Mouse (Mus musculus) lung, postnatal 4 days (tissue): ENCODE measurements at regions not wholly inside any gene's neighbourhood (a gene's known extent, or its start where the extent isn't known, plus 50 kb on each side); places are given as distances from the start of the nearest gene placed in this dataset.

ENCODE experiments used
- DNase-seq, 2 experiments: peaks; one replicate each; pipeline ENCODE4 v3.0.0; 2021

- no peak for DNase-seq
Observed at GRCm38 (mm10) chr6:143547406-143547903, 380.4 kb downstream of the Etnk1 start.

GRCm38 (mm10) chr6:143554946-143555345 lies 387.9 kb downstream of the Etnk1 start:
- no peak for DNase-seq

- DNase-seq, result no peak
Observed at GRCm38 (mm10) chr6:143558046-143558884, 391.2 kb downstream of the Etnk1 start.

- no peak for DNase-seq
Observed at GRCm38 (mm10) chr6:143559316-143559715, 392.3 kb downstream of the Etnk1 start.

GRCm38 (mm10) chr6:143561316-143562088 lies 394.5 kb downstream of the Etnk1 start:
- peak in 1 of 2 experiments; percentile 29 for DNase-seq

GRCm38 (mm10) chr6:143571356-143572115 lies 404.5 kb downstream of the Etnk1 start:
- DNase-seq, result no peak

- DNase-seq, result no peak
Observed at GRCm38 (mm10) chr6:143579223-143579622, 412.2 kb downstream of the Etnk1 start.

GRCm38 (mm10) chr6:143589666-143590065 lies 422.6 kb downstream of the Etnk1 start:
- DNase-seq, result no peak

- DNase-seq, result no peak
Observed at GRCm38 (mm10) chr6:143590231-143590630, 423.2 kb downstream of the Etnk1 start.

- DNase-seq, result no peak
Observed at GRCm38 (mm10) chr6:143592490-143592889, 425.5 kb downstream of the Etnk1 start.

GRCm38 (mm10) chr6:143595486-143595885 lies 428.5 kb downstream of the Etnk1 start:
- DNase-seq, result no peak

GRCm38 (mm10) chr6:143597414-143597813 lies 430.4 kb downstream of the Etnk1 start:
- DNase-seq, result no peak

GRCm38 (mm10) chr6:143598916-143599315 lies 431.9 kb downstream of the Etnk1 start:
- DNase-seq, result no peak

- DNase-seq, result peak in 1 of 2 experiments; percentile 16
Observed at GRCm38 (mm10) chr6:143609100-143609499, 442.1 kb downstream of the Etnk1 start.

- DNase-seq, result no peak
Observed at GRCm38 (mm10) chr6:143612966-143613365, 445.9 kb downstream of the Etnk1 start.

- no peak for DNase-seq
Observed at GRCm38 (mm10) chr6:143614431-143614987, 447.5 kb downstream of the Etnk1 start.

- no peak for DNase-seq
Observed at GRCm38 (mm10) chr6:143615361-143615760, 448.3 kb downstream of the Etnk1 start.

- DNase-seq, result no peak
Observed at GRCm38 (mm10) chr6:143616386-143616785, 449.4 kb downstream of the Etnk1 start.

- no peak for DNase-seq
Observed at GRCm38 (mm10) chr6:143618558-143618957, 451.5 kb downstream of the Etnk1 start.

GRCm38 (mm10) chr6:143620583-143620982 lies 453.6 kb downstream of the Etnk1 start:
- DNase-seq, result no peak

GRCm38 (mm10) chr6:143622161-143622560 lies 455.1 kb downstream of the Etnk1 start:
- no peak for DNase-seq

- DNase-seq, result no peak
Observed at GRCm38 (mm10) chr6:143624901-143625300, 457.9 kb downstream of the Etnk1 start.

GRCm38 (mm10) chr6:143631581-143631980 lies 464.6 kb downstream of the Etnk1 start:
- DNase-seq, result no peak
